Mouse (Mus musculus): ENCODE measurements around the gene Emc3. TPM values are rescaled to one million over a fixed set of nuclear protein-coding genes. Genes with fewer than 3 reads are reported as not detected.

Gene Emc3
- polyA plus RNA-seq, 1 experiment from 2014 or later, result 83.2 TPM

DNA sequence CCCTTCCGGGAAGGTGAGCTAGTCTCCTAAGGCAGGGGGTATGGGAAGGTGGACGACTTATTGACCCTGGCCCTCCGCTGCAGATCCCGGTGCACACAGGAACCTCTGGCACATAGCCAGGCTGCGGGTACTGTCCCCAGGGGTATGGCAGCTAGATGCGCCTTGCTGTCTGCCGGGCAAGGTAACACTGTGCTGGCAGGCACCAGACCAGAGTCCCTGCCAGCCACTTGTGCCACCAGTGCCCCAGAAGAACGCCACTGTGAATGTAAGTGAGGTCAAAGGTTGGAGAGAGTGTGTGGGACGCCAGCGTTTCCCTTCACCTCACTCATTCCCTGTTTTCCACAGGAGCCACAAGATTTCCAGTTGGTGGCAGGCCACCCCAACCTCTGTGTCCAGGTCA is 52.5 kb downstream of the Emc3 start:
- Histone ChIP-seq H3K4me3 (ENCODE audit: low read depth, low read length) (no peak overlapping the region), H3K36me3 (replicated peaks; ENCODE audit: control insufficient read depth, insufficient read depth, low read depth, low read length) (no peaks in the 10 kb centered on the region), H3K9ac (replicated peaks; ENCODE audit: low read length) (no peak overlapping the region), H3K9me3 (replicated peaks; ENCODE audit: control insufficient read depth, low read length) (no peaks in the 10 kb centered on the region), H3K4me1 (ENCODE audit: control insufficient read depth, insufficient read depth, low read length) (peaks cover 3% of the 10 kb centered on the region; the same call in 1 of the 2 replicates), H3K4me2 (ENCODE audit: low read depth, low read length) (no peak overlapping the region), H3K27me3 (ENCODE audit: control insufficient read depth, insufficient read depth, low read length) (peaks cover 18% of the 10 kb centered on the region), H3K27ac (replicated peaks; ENCODE audit: low read depth, low read length) (no peak overlapping the region)
- DNase-seq (ENCODE audit: low spot score) (no peak), ATAC-seq (replicated peaks; ENCODE audit: insufficient number of reproducible peaks, low FRiP score, low TSS enrichment, low read depth) (no peak)
- 79% methylated on average over 10 of the region's 10 CpGs for WGBS

DNA sequence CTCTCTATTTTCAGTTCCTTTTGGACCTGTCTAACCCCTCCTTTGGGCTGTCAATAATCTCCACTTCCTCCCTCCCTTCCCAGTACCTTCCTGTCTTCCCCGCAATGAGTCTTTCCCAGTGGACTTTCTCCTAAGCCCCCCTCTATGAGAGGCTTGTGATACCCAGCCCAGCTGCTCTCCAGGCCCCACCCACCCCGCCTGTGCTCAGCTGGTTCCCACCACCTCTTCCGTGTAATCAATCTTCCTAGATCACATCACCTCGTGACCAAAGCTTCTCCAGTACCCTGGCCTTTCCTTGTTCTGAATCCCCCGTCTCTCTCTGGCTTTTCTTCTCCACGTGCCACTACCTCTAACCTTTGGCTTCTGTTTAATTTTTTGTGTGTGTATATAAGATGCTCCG is 54.1 kb downstream of the Emc3 start:
- Histone ChIP-seq H3K4me2 (ENCODE audit: low read depth, low read length) (no peak overlapping the region), H3K27me3 (ENCODE audit: control insufficient read depth, insufficient read depth, low read length) (peaks cover 13% of the 10 kb centered on the region), H3K27ac (replicated peaks; ENCODE audit: low read depth, low read length) (no peak overlapping the region), H3K36me3 (replicated peaks; ENCODE audit: control insufficient read depth, insufficient read depth, low read depth, low read length) (no peaks in the 10 kb centered on the region), H3K4me1 (ENCODE audit: control insufficient read depth, insufficient read depth, low read length) (no peaks in the 10 kb centered on the region), H3K4me3 (ENCODE audit: low read depth, low read length) (no peak overlapping the region), H3K9ac (replicated peaks; ENCODE audit: low read length) (no peak overlapping the region), H3K9me3 (replicated peaks; ENCODE audit: control insufficient read depth, low read length) (no peaks in the 10 kb centered on the region)
- 47% methylated on average over 7 of the region's 7 CpGs for WGBS
- DNase-seq (ENCODE audit: low spot score) (no peak), ATAC-seq (replicated peaks; ENCODE audit: insufficient number of reproducible peaks, low FRiP score, low TSS enrichment, low read depth) (no peak)

DNA sequence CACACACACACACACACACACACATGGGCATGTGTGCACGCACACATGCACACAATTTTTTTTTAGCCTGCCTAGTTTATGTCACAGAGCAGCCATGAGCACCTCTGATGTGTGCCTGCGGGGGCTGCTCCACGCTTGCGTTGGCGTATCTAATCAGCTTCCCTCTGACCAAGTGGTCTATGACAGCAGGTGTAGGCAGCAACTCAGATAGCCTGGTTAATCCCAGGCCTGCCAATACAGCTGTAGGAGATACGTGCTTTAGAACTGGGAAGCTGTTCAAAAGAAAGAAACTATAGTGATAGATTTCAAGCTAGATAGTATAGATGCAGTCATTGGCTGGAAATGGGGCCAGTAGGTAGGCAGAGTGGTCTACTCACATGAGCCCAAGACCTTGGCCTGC is 57.7 kb downstream of the Emc3 start:
- Histone ChIP-seq H3K27ac (replicated peaks; ENCODE audit: low read depth, low read length) (no peak overlapping the region), H3K4me2 (ENCODE audit: low read depth, low read length) (no peak overlapping the region), H3K9ac (replicated peaks; ENCODE audit: low read length) (no peak overlapping the region), H3K9me3 (replicated peaks; ENCODE audit: control insufficient read depth, low read length) (no peaks in the 10 kb centered on the region), H3K4me3 (ENCODE audit: low read depth, low read length) (no peak overlapping the region), H3K4me1 (ENCODE audit: control insufficient read depth, insufficient read depth, low read length) (peaks cover 6% of the 10 kb centered on the region), H3K27me3 (ENCODE audit: control insufficient read depth, insufficient read depth, low read length) (peaks cover 17% of the 10 kb centered on the region), H3K36me3 (replicated peaks; ENCODE audit: control insufficient read depth, insufficient read depth, low read depth, low read length) (no peaks in the 10 kb centered on the region)
- no peak for DNase-seq (ENCODE audit: low spot score)
- 83% methylated on average over 6 of the region's 6 CpGs for WGBS
- no peak for ATAC-seq (replicated peaks; ENCODE audit: insufficient number of reproducible peaks, low FRiP score, low TSS enrichment, low read depth)

DNA sequence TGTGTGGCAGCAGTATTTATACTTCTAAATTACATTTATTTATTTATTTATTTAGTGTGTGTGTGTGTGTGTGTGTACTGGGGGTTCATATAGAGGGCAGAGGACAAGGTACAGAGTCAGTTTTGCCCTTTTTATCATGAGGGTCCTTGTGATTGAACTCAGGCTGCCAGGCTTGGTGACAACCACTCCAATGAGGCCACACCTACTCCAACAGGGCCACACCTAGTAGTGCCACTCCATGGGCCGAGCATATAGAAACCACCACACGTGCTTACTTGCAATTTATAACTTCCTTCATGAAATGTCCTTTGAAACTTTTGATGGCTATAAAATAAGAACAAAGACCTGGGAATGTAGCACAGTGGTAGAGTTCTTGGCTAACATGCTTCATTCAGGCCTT is 58.2 kb downstream of the Emc3 start:
- peaks cover 17% of the 10 kb centered on the region for H3K27me3 ChIP-seq (ENCODE audit: control insufficient read depth, insufficient read depth, low read length)

DNA sequence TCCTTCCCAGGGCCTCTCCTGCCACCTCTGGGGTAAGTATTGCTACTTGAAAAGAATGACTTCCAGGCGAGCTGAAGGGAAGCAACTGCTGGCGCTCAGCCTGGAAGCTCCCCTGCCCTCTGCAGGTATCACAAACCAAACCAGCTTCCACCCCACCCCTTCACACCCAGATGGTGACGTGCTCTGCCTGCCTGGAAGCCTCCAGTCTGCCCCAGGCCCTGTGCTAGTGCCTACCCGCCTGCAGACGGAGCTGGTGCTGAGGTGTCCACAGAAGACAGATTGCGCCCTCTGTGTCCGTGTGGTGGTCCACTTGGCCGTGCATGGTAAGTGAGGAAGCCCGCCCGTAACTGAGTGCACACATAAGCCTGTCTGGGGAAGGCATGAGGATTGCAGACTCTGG is 59.4 kb downstream of the Emc3 start:
- DNase-seq (ENCODE audit: low spot score) (no peak), ATAC-seq (replicated peaks; ENCODE audit: insufficient number of reproducible peaks, low FRiP score, low TSS enrichment, low read depth) (no peak)
- Histone ChIP-seq H3K9ac (replicated peaks; ENCODE audit: low read length) (no peak overlapping the region), H3K27me3 (ENCODE audit: control insufficient read depth, insufficient read depth, low read length) (peaks cover 17% of the 10 kb centered on the region), H3K27ac (replicated peaks; ENCODE audit: low read depth, low read length) (no peak overlapping the region), H3K4me3 (ENCODE audit: low read depth, low read length) (no peak overlapping the region), H3K4me1 (ENCODE audit: control insufficient read depth, insufficient read depth, low read length) (peaks cover 6% of the 10 kb centered on the region), H3K36me3 (replicated peaks; ENCODE audit: control insufficient read depth, insufficient read depth, low read depth, low read length) (no peaks in the 10 kb centered on the region), H3K4me2 (ENCODE audit: low read depth, low read length) (no peak overlapping the region), H3K9me3 (replicated peaks; ENCODE audit: control insufficient read depth, low read length) (no peaks in the 10 kb centered on the region)
- WGBS, result 62% methylated on average over 10 of the region's 10 CpGs

More for the DNA sequence above, 58.2 kb downstream of the Emc3 start:
- H3K9me3 ChIP-seq (replicated peaks; ENCODE audit: control insufficient read depth, low read length), result no peaks in the 10 kb centered on the region
- H3K9ac ChIP-seq (replicated peaks; ENCODE audit: low read length), result no peak overlapping the region
- no peak for ATAC-seq (replicated peaks; ENCODE audit: insufficient number of reproducible peaks, low FRiP score, low TSS enrichment, low read depth)
- no peak for DNase-seq (ENCODE audit: low spot score)
- no peak overlapping the region for H3K27ac ChIP-seq (replicated peaks; ENCODE audit: low read depth, low read length)
- WGBS, result 82% methylated on average over 2 of the region's 2 CpGs
- H3K4me2 ChIP-seq (ENCODE audit: low read depth, low read length), result no peak overlapping the region
- H3K4me1 ChIP-seq (ENCODE audit: control insufficient read depth, insufficient read depth, low read length), result peaks cover 6% of the 10 kb centered on the region
- no peak overlapping the region for H3K4me3 ChIP-seq (ENCODE audit: low read depth, low read length)
- no peaks in the 10 kb centered on the region for H3K36me3 ChIP-seq (replicated peaks; ENCODE audit: control insufficient read depth, insufficient read depth, low read depth, low read length)

DNA sequence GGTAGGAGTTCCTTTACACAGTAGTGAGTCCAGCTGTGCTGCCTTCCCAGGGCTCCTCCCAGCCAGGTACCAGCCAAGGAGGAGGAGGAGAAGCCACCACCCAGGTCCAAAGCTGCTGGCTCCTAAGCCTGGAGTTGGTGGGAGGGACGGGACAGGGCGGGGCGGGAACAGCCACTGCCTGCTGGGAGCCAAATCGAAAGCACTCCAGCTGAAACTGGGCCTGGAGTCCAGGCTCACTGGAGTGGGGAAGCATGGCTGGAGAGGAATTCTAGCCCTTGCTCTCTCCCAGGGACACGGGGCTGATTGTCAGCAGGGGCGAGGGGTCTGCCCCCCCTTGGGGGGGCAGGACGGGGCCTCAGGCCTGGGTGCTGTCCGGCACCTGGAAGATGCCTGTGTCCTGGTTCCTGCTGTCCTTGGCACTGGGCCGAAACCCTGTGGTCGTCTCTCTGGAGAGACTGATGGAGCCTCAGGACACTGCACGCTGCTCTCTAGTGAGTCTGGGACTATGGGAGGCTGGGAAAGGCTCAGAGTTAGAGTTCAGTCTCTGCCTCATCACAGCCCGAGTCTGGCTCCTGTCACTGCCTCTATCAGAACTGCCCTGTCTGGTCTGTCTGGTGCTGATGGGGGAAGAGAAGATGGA is 60.0 kb downstream of the Emc3 start, which contains the start of gene Il17rc:
Gene Il17rc, plus strand, starts transcription at position 131 of the 640 bp plus-strand sequence.
- ATAC-seq (replicated peaks; ENCODE audit: insufficient number of reproducible peaks, low FRiP score, low TSS enrichment, low read depth) (no peak), DNase-seq (ENCODE audit: low spot score) (peak; percentile 21)
- Histone ChIP-seq H3K4me3 (ENCODE audit: low read depth, low read length) (no peak within 1 kb of the TSS), H3K27me3 (ENCODE audit: control insufficient read depth, insufficient read depth, low read length) (peaks cover 17% of the 10 kb centered on the region), H3K9me3 (replicated peaks; ENCODE audit: control insufficient read depth, low read length) (no peaks in the 10 kb centered on the region), H3K4me2 (ENCODE audit: low read depth, low read length) (peak within 1 kb of the TSS; percentile 6; the same call in 1 of the 2 replicates), H3K36me3 (replicated peaks; ENCODE audit: control insufficient read depth, insufficient read depth, low read depth, low read length) (no peaks in the 10 kb centered on the region), H3K4me1 (ENCODE audit: control insufficient read depth, insufficient read depth, low read length) (peaks cover 6% of the 10 kb centered on the region), H3K9ac (replicated peaks; ENCODE audit: low read length) (peak within 1 kb of the TSS; percentile 19; the same call in 1 of the 2 replicates), H3K27ac (replicated peaks; ENCODE audit: low read depth, low read length) (no peak within 1 kb of the TSS)
- WGBS, result 24% methylated on average over 12 of the region's 12 CpGs

DNA sequence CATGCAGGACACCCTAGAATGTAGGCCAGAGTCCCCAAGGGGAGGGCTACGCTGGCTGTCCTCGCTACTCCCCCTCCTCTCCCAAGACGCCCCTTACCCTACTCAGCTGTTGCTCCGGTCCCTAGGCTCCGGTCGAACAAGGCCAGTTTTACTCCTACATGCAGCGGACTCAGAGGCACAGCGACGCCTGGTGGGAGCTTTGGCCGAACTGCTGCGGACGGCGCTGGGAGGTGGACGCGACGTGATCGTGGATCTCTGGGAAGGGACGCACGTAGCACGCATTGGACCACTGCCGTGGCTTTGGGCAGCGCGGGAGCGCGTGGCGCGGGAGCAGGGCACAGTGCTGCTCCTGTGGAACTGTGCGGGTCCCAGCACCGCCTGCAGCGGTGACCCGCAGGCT is 62.0 kb downstream of the Emc3 start:
- Histone ChIP-seq H3K36me3 (replicated peaks; ENCODE audit: control insufficient read depth, insufficient read depth, low read depth, low read length) (no peaks in the 10 kb centered on the region), H3K4me3 (ENCODE audit: low read depth, low read length) (peak overlapping the region; percentile 32), H3K4me2 (ENCODE audit: low read depth, low read length) (peak overlapping the region; percentile 64), H3K27me3 (ENCODE audit: control insufficient read depth, insufficient read depth, low read length) (peaks cover 17% of the 10 kb centered on the region), H3K9me3 (replicated peaks; ENCODE audit: control insufficient read depth, low read length) (no peaks in the 10 kb centered on the region), H3K4me1 (ENCODE audit: control insufficient read depth, insufficient read depth, low read length) (peaks cover 6% of the 10 kb centered on the region), H3K27ac (replicated peaks; ENCODE audit: low read depth, low read length) (no peak overlapping the region), H3K9ac (replicated peaks; ENCODE audit: low read length) (peak overlapping the region; percentile 52)
- 1% methylated on average over 31 of the region's 31 CpGs for WGBS
- peak; percentile 82 for DNase-seq (ENCODE audit: low spot score)
- ATAC-seq (replicated peaks; ENCODE audit: insufficient number of reproducible peaks, low FRiP score, low TSS enrichment, low read depth), result peak; percentile 54; the same call in 1 of the 2 replicates

DNA sequence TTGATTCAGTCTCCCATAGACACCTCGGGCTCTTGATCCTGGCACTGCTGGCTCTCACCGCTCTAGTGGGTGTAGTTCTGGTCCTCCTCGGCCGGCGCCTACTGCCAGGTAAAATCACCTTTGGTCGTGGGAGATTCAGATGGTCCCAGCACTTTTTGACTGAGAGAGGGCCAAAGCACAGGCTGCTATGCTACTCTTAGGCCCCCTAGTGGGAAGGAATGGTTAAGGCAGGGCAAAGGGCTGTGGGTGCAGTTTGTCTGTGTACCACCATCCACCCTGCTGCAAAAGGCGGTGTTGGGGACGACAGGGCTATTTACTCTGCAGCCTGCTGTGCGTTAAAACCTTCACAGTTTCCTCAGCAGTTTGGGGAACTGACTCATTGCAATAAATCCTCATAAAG is 62.4 kb downstream of the Emc3 start:
- Histone ChIP-seq H3K9me3 (replicated peaks; ENCODE audit: control insufficient read depth, low read length) (no peaks in the 10 kb centered on the region), H3K4me3 (ENCODE audit: low read depth, low read length) (peak overlapping the region; percentile 32; the same call in 1 of the 2 replicates), H3K27ac (replicated peaks; ENCODE audit: low read depth, low read length) (no peak overlapping the region), H3K27me3 (ENCODE audit: control insufficient read depth, insufficient read depth, low read length) (peaks cover 17% of the 10 kb centered on the region), H3K4me1 (ENCODE audit: control insufficient read depth, insufficient read depth, low read length) (peaks cover 6% of the 10 kb centered on the region), H3K9ac (replicated peaks; ENCODE audit: low read length) (peak overlapping the region; percentile 52; the same call in 1 of the 2 replicates), H3K36me3 (replicated peaks; ENCODE audit: control insufficient read depth, insufficient read depth, low read depth, low read length) (no peaks in the 10 kb centered on the region), H3K4me2 (ENCODE audit: low read depth, low read length) (peak overlapping the region; percentile 64)
- no peak for ATAC-seq (replicated peaks; ENCODE audit: insufficient number of reproducible peaks, low FRiP score, low TSS enrichment, low read depth)
- DNase-seq (ENCODE audit: low spot score), result peak; percentile 86
- WGBS, result 9% methylated on average over 9 of the region's 9 CpGs

Data from embryonic facial prominence, embryonic 11.5 days (tissue).